Mouse (Mus musculus) lung, postnatal 0 days (tissue): ENCODE measurements around the gene Abcc5. TPM values are rescaled to one million over a fixed set of nuclear protein-coding genes. Genes with fewer than 3 reads are reported as not detected.

ENCODE experiments used
- ATAC-seq: fragments of 200-750 bp; cut with Nextera tagmentation; 2 replicates; pipeline ENCODE4 v1.8.0; 2017; ENCODE audit warnings: moderate library complexity
- DNase-seq: peaks from one replicate; pipeline ENCODE4 v3.0.0-alpha.2; 2016; ENCODE audit warnings: low spot score
- H3K27ac ChIP-seq: fragments of 300-500 bp; sonication (generic); 2 replicates; pipeline ENCODE4 v1.5.1; 2014; ENCODE audit warnings: antibody characterized with exemption, mild to moderate bottlenecking, low read length, mixed read lengths
- H3K27me3 ChIP-seq: fragments of 300-500 bp; sonication (generic); replicated peaks from 2 replicates; pipeline ENCODE4 v1.6.1; 2014; ENCODE audit warnings: low read length, mixed read lengths; ENCODE audit not compliant: insufficient read depth
- H3K36me3 ChIP-seq: fragments of 300-500 bp; sonication (generic); 2 replicates; pipeline ENCODE4 v1.6.1; 2014; ENCODE audit warnings: low read length, mixed read lengths; ENCODE audit not compliant: insufficient read depth
- H3K4me1 ChIP-seq: fragments of 300-500 bp; sonication (generic); 2 replicates; pipeline ENCODE4 v1.6.1; 2014; ENCODE audit warnings: antibody characterized with exemption, low read depth, low read length, mixed read lengths; ENCODE audit not compliant: insufficient read depth
- H3K4me2 ChIP-seq: fragments of 300-500 bp; sonication (generic); replicated peaks from 2 replicates; pipeline ENCODE4 v1.6.1; 2014; ENCODE audit warnings: low read depth, mild to moderate bottlenecking, low read length, moderate library complexity, mixed read lengths
- H3K4me3 ChIP-seq: fragments of 300-500 bp; sonication (generic); 2 replicates; pipeline ENCODE4 v1.5.1; 2014; ENCODE audit warnings: low read depth, low read length
- H3K9ac ChIP-seq: fragments of 300-500 bp; sonication (generic); replicated peaks from 2 replicates; pipeline ENCODE4 v1.6.1; 2014; ENCODE audit warnings: low read depth, mild to moderate bottlenecking
- H3K9me3 ChIP-seq: fragments of 300-500 bp; sonication (generic); 2 replicates; pipeline ENCODE4 v1.6.1; 2016; ENCODE audit warnings: low read length, mixed read lengths
- CTCF ChIP-seq: IDR thresholded peaks from 2 replicates; pipeline ENCODE4 v1.5.1; 2016; ENCODE audit warnings: antibody characterized with exemption, mild to moderate bottlenecking
- EP300 ChIP-seq: IDR thresholded peaks from 2 replicates; pipeline ENCODE4 v1.6.1; 2016; ENCODE audit warnings: antibody characterized with exemption, mild to moderate bottlenecking, control low read depth
- whole genome bisulfite sequencing: fragments of 180-500 bp; shearing (Covaris S2); extraction: QIAGEN DNeasy Blood & Tissue Kit; methylation state at CpG from one replicate; pipeline ENCODE4 v1.1.7; 2014; 5-methylcytosine and 5-hydroxymethylcytosine counted together
- polyA plus RNA-seq: library from polyadenylated mRNA; unstranded; fragments of >200 nt; fragmentation: Nextera tagmentation; extraction: Ambion mirVana; gene quantifications from 2 replicates; pipeline ENCODE4 v1.2.1, GENCODE M21; 2015

Abcc5 gene
- polyA plus RNA-seq, 1 experiment from 2014 or later, result 57.4 TPM

- WGBS, result 75% methylated on average over 3 of the region's 3 CpGs
Observed at GRCm38 (mm10) chr16:20401592-20401991, 24.6 kb downstream of the Abcc5 start.

GRCm38 (mm10) chr16:20400707-20401591 is 25.2 kb downstream of the Abcc5 start:
- Histone ChIP-seq H3K4me3 (no peak overlapping the region), H3K4me2 (no peak overlapping the region), H3K4me1 (no peaks in the 10 kb centered on the region), H3K27me3 (no peaks in the 10 kb centered on the region), H3K27ac (no peak overlapping the region), H3K9ac (no peak overlapping the region), H3K36me3 (peaks cover 16% of the 10 kb centered on the region; the same call in 1 of the 2 replicates), H3K9me3 (no peaks in the 10 kb centered on the region)
- no peak for DNase-seq
- WGBS, result 95% methylated on average over 12 of the region's 12 CpGs
- no peak for ATAC-seq
- no peak for TF ChIP-seq EP300
- no peak for TF ChIP-seq CTCF

More at GRCm38 (mm10) chr16:20401592-20401991, 24.6 kb downstream of the Abcc5 start:
- Histone ChIP-seq H3K4me2 (no peak overlapping the region), H3K4me1 (no peaks in the 10 kb centered on the region), H3K4me3 (no peak overlapping the region), H3K27me3 (no peaks in the 10 kb centered on the region), H3K27ac (no peak overlapping the region), H3K36me3 (peaks cover 16% of the 10 kb centered on the region; the same call in 1 of the 2 replicates), H3K9ac (no peak overlapping the region), H3K9me3 (no peaks in the 10 kb centered on the region)
- ATAC-seq (peak; percentile 67), DNase-seq (peak; percentile 39)
- TF ChIP-seq EP300 (no peak), CTCF (no peak)

DNA sequence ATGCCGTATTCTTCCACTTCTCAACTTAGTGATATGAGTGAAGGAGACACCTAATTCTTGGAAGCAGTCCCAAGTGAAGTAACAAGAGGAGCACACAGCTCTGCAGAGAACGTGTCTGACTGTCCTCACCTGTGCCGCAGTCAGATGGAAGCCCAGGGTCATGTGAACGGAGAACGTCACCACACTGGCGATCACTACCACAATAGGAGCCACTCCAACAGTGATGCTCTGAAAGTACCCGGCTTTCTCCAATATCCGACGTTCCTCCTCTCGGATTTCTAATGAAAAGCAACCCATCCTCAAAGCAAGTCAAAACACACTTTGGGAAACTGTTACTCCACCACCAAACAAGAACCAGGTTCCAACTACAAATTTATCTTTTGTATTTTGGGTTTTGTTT is 29.3 kb downstream of the Abcc5 start:
- H3K36me3 ChIP-seq, result peaks cover 6% of the 10 kb centered on the region; the same call in 1 of the 2 replicates
- no peaks in the 10 kb centered on the region for H3K27me3 ChIP-seq
- 90% methylated on average over 10 of the region's 10 CpGs for WGBS
- H3K9ac ChIP-seq, result no peak overlapping the region
- H3K27ac ChIP-seq, result no peak overlapping the region
- no peak overlapping the region for H3K4me3 ChIP-seq
- TF ChIP-seq EP300 (no peak), CTCF (no peak)
- ATAC-seq (no peak), DNase-seq (no peak)
- H3K4me1 ChIP-seq, result no peaks in the 10 kb centered on the region
- H3K4me2 ChIP-seq, result no peak overlapping the region
- H3K9me3 ChIP-seq, result no peaks in the 10 kb centered on the region

DNA sequence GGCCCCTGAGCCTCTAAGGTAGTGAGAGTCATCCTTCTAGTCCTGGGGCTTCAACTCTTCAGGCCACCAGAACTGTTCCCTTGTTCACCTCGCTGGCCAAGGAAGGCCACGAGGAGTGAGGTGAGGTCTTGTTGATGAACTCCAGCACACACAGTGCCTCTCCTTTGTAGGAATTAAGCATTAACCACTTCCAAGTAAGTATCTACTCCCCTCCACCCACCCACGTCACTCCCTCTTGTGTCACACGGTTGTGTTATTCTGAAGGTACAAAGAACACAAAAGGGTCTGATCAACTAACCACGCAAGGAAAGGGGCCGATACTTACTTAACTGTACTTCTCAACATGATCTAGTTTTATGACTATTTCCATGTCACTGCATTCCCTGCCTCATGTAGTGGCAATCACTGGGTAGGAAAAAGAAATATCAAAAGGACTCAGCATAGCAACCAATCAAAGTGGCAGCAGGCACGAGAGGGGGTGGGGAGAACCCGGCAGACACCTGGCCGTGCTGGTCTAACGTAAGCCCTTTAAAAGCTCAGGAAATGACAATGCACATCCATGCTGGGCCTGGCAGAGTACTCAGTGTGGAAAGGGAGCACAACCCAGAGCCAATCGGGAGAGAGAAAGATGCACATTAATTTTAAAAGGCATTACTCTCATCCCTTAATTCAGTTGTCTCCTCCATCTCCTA is 30.8 kb downstream of the Abcc5 start:
- no peaks in the 10 kb centered on the region for H3K27me3 ChIP-seq
- no peaks in the 10 kb centered on the region for H3K9me3 ChIP-seq
- H3K4me3 ChIP-seq, result no peak overlapping the region
- H3K4me1 ChIP-seq, result no peaks in the 10 kb centered on the region
- H3K36me3 ChIP-seq, result peaks cover 6% of the 10 kb centered on the region; the same call in 1 of the 2 replicates
- TF ChIP-seq EP300 (no peak), CTCF (no peak)
- no peak overlapping the region for H3K9ac ChIP-seq
- ATAC-seq (no peak), DNase-seq (no peak)
- H3K4me2 ChIP-seq, result no peak overlapping the region
- WGBS, result 87% methylated on average over 11 of the region's 11 CpGs
- H3K27ac ChIP-seq, result no peak overlapping the region

DNA sequence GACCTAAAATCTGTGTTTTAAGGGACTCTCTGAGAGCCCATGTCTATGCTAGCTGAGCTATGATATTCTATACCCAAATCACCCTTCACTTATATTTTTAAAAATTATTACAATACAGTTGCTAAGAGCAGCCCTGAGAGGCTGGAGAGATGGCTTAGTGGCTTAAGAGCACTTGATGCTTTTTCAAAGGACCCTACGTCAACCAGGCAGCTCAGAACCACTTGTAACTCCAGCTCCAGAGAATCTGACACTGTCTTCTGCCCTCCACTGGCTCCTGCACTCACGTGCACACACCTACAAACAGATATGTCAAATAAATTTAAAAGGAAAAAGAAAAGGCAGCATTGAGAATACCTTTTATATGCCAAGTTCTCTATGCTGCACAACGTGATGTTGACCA is 34.4 kb downstream of the Abcc5 start:
- Histone ChIP-seq H3K27me3 (no peaks in the 10 kb centered on the region), H3K9ac (no peak overlapping the region), H3K4me1 (no peaks in the 10 kb centered on the region), H3K27ac (no peak overlapping the region), H3K4me3 (no peak overlapping the region), H3K36me3 (no peaks in the 10 kb centered on the region; the same call in none of the 2 replicates), H3K9me3 (no peaks in the 10 kb centered on the region), H3K4me2 (no peak overlapping the region)
- 59% methylated on average over 3 of the region's 3 CpGs for WGBS
- ATAC-seq (peak; percentile 95), DNase-seq (peak; percentile 74)
- TF ChIP-seq EP300, result no peak
- peak; percentile 27 for TF ChIP-seq CTCF

DNA sequence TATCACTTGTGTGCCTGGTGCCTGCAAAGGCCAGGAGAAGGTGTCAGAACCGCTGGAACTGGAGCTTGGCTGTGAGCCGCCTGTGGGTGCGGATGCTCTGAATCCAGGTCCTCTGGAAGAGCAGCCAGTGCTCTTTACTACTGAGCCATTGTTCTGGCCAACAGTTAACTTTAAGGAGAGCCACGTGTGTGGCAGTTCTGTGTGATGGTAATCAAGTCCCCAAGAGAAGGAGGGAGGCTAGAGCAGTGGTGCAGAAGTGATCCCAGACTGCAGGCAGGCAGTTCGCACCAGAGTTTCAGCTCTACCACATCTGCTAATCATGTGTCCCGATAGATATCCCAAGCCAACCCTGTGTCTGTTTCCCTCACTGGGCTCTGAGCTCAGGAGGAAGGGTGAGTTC is 36.0 kb downstream of the Abcc5 start:
- Histone ChIP-seq H3K4me2 (no peak overlapping the region), H3K36me3 (no peaks in the 10 kb centered on the region; the same call in 1 of the 2 replicates), H3K27me3 (no peaks in the 10 kb centered on the region), H3K4me3 (no peak overlapping the region), H3K4me1 (no peaks in the 10 kb centered on the region), H3K9ac (no peak overlapping the region), H3K27ac (no peak overlapping the region), H3K9me3 (no peaks in the 10 kb centered on the region)
- 81% methylated on average over 6 of the region's 6 CpGs for WGBS
- no peak for ATAC-seq
- no peak for DNase-seq
- TF ChIP-seq CTCF (no peak), EP300 (no peak)
